Mouse (Mus musculus) thymus, adult 2 months (tissue): Measurements from ENCODE around the gene Phf21a.

Experiments used
- CTCF ChIP-seq: fragments of 200-500 bp; IDR thresholded peaks from 2 replicates; pipeline ENCODE4 v1.5.1; 2012; ENCODE audit warnings: mild to moderate bottlenecking, control low read depth, low read length, moderate library complexity, borderline replicate concordance; ENCODE audit not compliant: control insufficient read depth, poor library complexity, insufficient read depth; ENCODE audit errors: extremely low read depth
- POLR2A ChIP-seq: fragments of 200-500 bp; IDR thresholded peaks from 2 replicates; pipeline ENCODE4 v1.6.1; 2012; ENCODE audit warnings: mild to moderate bottlenecking, low read length, control low read depth, moderate library complexity; ENCODE audit not compliant: control insufficient read depth, poor library complexity, insufficient read depth; ENCODE audit errors: extremely low read depth

GRCm38 (mm10) chr2:92124523-92124922 is 31.6 kb downstream of the Phf21a start:
- TF ChIP-seq CTCF (no peak), POLR2A (no peak)
